Mouse (Mus musculus) right cerebral cortex, postnatal 10 days (tissue): ENCODE measurements at regions not wholly inside any gene's neighbourhood (a gene's known extent, or its start where the extent isn't known, plus 50 kb on each side); places are given as distances from the start of the nearest gene placed in this dataset.

Source experiments
- DNase-seq, 2 experiments: peaks; one replicate each; pipeline ENCODE4 v3.0.0; 2021; ENCODE audit warnings: low spot score in 2 of 2

GRCm38 (mm10) chr5:111892956-111893355 lies 159.2 kb downstream of the Gm26897 start:
- no peak for DNase-seq

GRCm38 (mm10) chr5:111893905-111894311 lies 160.2 kb downstream of the Gm26897 start:
- DNase-seq = peak; percentile 81 to 86

- DNase-seq = no peak
These were observed 163.8 kb downstream of the Gm26897 start for GRCm38 (mm10) chr5:111897568-111897967.

- no peak for DNase-seq
These were observed 164.8 kb downstream of the Gm26897 start for GRCm38 (mm10) chr5:111898482-111898881.

- DNase-seq = no peak
These were observed 167.5 kb downstream of the Gm26897 start for GRCm38 (mm10) chr5:111901197-111901596.

GRCm38 (mm10) chr5:111901678-111902077 lies 168.0 kb downstream of the Gm26897 start:
- no peak for DNase-seq

- peak; percentile 64 to 75 for DNase-seq
These were observed 174.4 kb downstream of the Gm26897 start for GRCm38 (mm10) chr5:111908085-111908484.

- DNase-seq = no peak
These were observed 176.8 kb downstream of the Gm26897 start for GRCm38 (mm10) chr5:111910514-111910913.

GRCm38 (mm10) chr5:111913354-111913753 lies 179.6 kb downstream of the Gm26897 start:
- no peak for DNase-seq

- no peak for DNase-seq
These were observed 180.6 kb downstream of the Gm26897 start for GRCm38 (mm10) chr5:111914296-111914695.

GRCm38 (mm10) chr5:111917643-111918252 lies 184.0 kb downstream of the Gm26897 start:
- DNase-seq = peak in 1 of 2 experiments; percentile 66

- no peak for DNase-seq
These were observed 185.2 kb downstream of the Gm26897 start for GRCm38 (mm10) chr5:111918888-111919287.

GRCm38 (mm10) chr5:111922991-111923701 lies 189.4 kb downstream of the Gm26897 start:
- peak in 1 of 2 experiments; percentile 48 for DNase-seq

- DNase-seq = no peak
These were observed 192.0 kb downstream of the Gm26897 start for GRCm38 (mm10) chr5:111925757-111926156.

- no peak for DNase-seq
These were observed 195.7 kb downstream of the Gm26897 start for GRCm38 (mm10) chr5:111929180-111929990.

- DNase-seq = no peak
These were observed 196.2 kb downstream of the Gm26897 start for GRCm38 (mm10) chr5:111929991-111930339.

GRCm38 (mm10) chr5:111931733-111932132 lies 198.0 kb downstream of the Gm26897 start:
- DNase-seq = no peak

GRCm38 (mm10) chr5:111935381-111936134 lies 201.8 kb downstream of the Gm26897 start:
- DNase-seq = peak; percentile 69 to 72

- peak in 1 of 2 experiments; percentile 47 for DNase-seq
These were observed 208.1 kb downstream of the Gm26897 start for GRCm38 (mm10) chr5:111941831-111942230.

- DNase-seq = no peak
These were observed 209.1 kb downstream of the Gm26897 start for GRCm38 (mm10) chr5:111942792-111943191.

GRCm38 (mm10) chr5:111943337-111944162 lies 209.8 kb downstream of the Gm26897 start:
- no peak for DNase-seq
